Mouse (Mus musculus): ENCODE measurements around the gene Echdc3.

DNA sequence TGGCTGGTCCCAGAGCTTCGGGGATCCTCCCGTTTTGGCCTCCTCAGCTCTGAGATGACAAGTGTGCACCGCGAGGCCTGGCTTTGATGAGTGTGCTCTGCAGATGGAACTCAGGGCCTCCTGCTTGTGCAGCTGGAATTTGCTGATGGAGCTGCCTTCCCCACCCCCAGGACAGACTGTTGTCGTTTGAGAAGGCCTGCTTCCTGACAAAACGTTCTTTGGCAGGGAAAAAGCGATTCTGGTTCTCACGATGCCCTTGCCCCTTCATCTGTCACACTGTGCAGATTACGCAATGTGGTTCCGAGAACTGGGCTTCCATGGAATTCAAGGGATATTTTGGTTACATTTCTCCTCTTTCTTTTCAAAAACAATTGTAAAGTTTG is 19.3 kb downstream of the Echdc3 start:
- TF ChIP-seq GATA1 (IDR thresholded peaks at IDR 0.05; ENCODE audit: low read length) (no peak), TAL1 (IDR thresholded peaks at IDR 0.05; ENCODE audit: low read length) (no peak)
